Mouse (Mus musculus) neural tube, embryonic 14.5 days (tissue): ENCODE measurements around the gene Sorcs1. TPM values are rescaled to one million over a fixed set of nuclear protein-coding genes. Genes with fewer than 3 reads are reported as not detected.

Source experiments
- ATAC-seq: fragments of 200-750 bp; cut with Nextera tagmentation; 2 replicates; pipeline ENCODE4 v1.8.0; 2017; ENCODE audit warnings: low read depth, mild to moderate bottlenecking, moderate TSS enrichment, moderate library complexity
- H3K27ac ChIP-seq: fragments of 300-500 bp; sonication (generic); 2 replicates; pipeline ENCODE4 v1.5.1; 2014; ENCODE audit warnings: low read depth, mild to moderate bottlenecking, control low read depth, low read length, moderate library complexity, mixed read lengths
- H3K27me3 ChIP-seq: fragments of 300-500 bp; sonication (generic); 2 replicates; pipeline ENCODE4 v1.6.1; 2014; ENCODE audit warnings: low read length; ENCODE audit not compliant: control insufficient read depth, insufficient read depth
- H3K36me3 ChIP-seq: fragments of 300-500 bp; sonication (generic); 2 replicates; pipeline ENCODE4 v1.6.1; 2014; ENCODE audit warnings: low read length, mixed read lengths; ENCODE audit not compliant: control insufficient read depth, insufficient read depth
- H3K4me1 ChIP-seq: fragments of 300-500 bp; sonication (generic); 2 replicates; pipeline ENCODE4 v1.6.1; 2014; ENCODE audit warnings: low read length; ENCODE audit not compliant: control insufficient read depth, insufficient read depth
- H3K4me2 ChIP-seq: fragments of 300-500 bp; sonication (generic); 2 replicates; pipeline ENCODE4 v1.6.1; 2014; ENCODE audit warnings: mild to moderate bottlenecking, low read depth, low read length, control low read depth
- H3K4me3 ChIP-seq: fragments of 300-500 bp; sonication (generic); 2 replicates; pipeline ENCODE4 v1.5.1; 2014; ENCODE audit warnings: low read depth, low read length, control low read depth, mixed read lengths
- H3K9ac ChIP-seq: fragments of 300-500 bp; sonication (generic); replicated peaks from 2 replicates; pipeline ENCODE4 v1.6.1; 2014; ENCODE audit warnings: low read depth, mild to moderate bottlenecking, control low read depth, low read length, mixed read lengths
- H3K9me3 ChIP-seq: fragments of 300-500 bp; sonication (generic); 2 replicates; pipeline ENCODE4 v1.6.1; 2016; ENCODE audit warnings: low read length; ENCODE audit not compliant: control insufficient read depth
- WGBS: fragments of 180-500 bp; shearing (Covaris S2); extraction: QIAGEN DNeasy Blood & Tissue Kit; methylation state at CpG from one replicate; pipeline ENCODE4 v1.1.7; 2014; 5-methylcytosine and 5-hydroxymethylcytosine counted together
- polyA plus RNA-seq: library from polyadenylated mRNA; unstranded; fragments of >200 nt; fragmentation: Nextera tagmentation; extraction: Ambion mirVana; gene quantifications from 2 replicates; pipeline ENCODE4 v1.2.1, GENCODE M21; 2014

The Sorcs1 gene
- polyA plus RNA-seq, 1 experiment from 2014 or later, result 17.9 TPM

GRCm38 (mm10) chr19:50476774-50477173 is 201.7 kb downstream of the Sorcs1 start:
- no peak overlapping the region for H3K9ac ChIP-seq
- 76% methylated on average over 6 of the region's 6 CpGs for WGBS
- no peaks in the 10 kb centered on the region for H3K36me3 ChIP-seq
- no peaks in the 10 kb centered on the region for H3K27me3 ChIP-seq
- no peak overlapping the region for H3K4me3 ChIP-seq
- H3K4me1 ChIP-seq, result no peaks in the 10 kb centered on the region
- H3K27ac ChIP-seq, result no peak overlapping the region
- no peak overlapping the region for H3K4me2 ChIP-seq
- no peak for ATAC-seq
- no peaks in the 10 kb centered on the region for H3K9me3 ChIP-seq

GRCm38 (mm10) chr19:50468592-50468991 is 209.9 kb downstream of the Sorcs1 start:
- Histone ChIP-seq H3K4me2 (no peak overlapping the region), H3K9me3 (no peaks in the 10 kb centered on the region), H3K9ac (no peak overlapping the region), H3K27me3 (no peaks in the 10 kb centered on the region), H3K4me1 (no peaks in the 10 kb centered on the region), H3K36me3 (no peaks in the 10 kb centered on the region), H3K27ac (no peak overlapping the region), H3K4me3 (no peak overlapping the region)
- WGBS, result 96% methylated on average over 3 of the region's 3 CpGs
- no peak for ATAC-seq

- Histone ChIP-seq H3K36me3 (no peaks in the 10 kb centered on the region), H3K27me3 (no peaks in the 10 kb centered on the region), H3K4me2 (no peak overlapping the region), H3K9me3 (no peaks in the 10 kb centered on the region), H3K4me1 (no peaks in the 10 kb centered on the region), H3K4me3 (no peak overlapping the region), H3K9ac (no peak overlapping the region), H3K27ac (no peak overlapping the region)
- 72% methylated on average over 6 of the region's 6 CpGs for WGBS
- no peak for ATAC-seq
These were observed 213.6 kb downstream of the Sorcs1 start for GRCm38 (mm10) chr19:50464811-50465210.

- Histone ChIP-seq H3K9ac (no peak overlapping the region), H3K9me3 (no peaks in the 10 kb centered on the region), H3K4me1 (no peaks in the 10 kb centered on the region), H3K27ac (no peak overlapping the region), H3K36me3 (no peaks in the 10 kb centered on the region), H3K27me3 (no peaks in the 10 kb centered on the region), H3K4me2 (no peak overlapping the region), H3K4me3 (no peak overlapping the region)
- WGBS, result 86% methylated on average over 5 of the region's 5 CpGs
- ATAC-seq, result no peak
These were observed 219.9 kb downstream of the Sorcs1 start for GRCm38 (mm10) chr19:50458581-50458980.

- 15% methylated on average over 5 of the region's 5 CpGs for WGBS
- ATAC-seq, result peak; percentile 51; the same call in 1 of the 2 replicates
- Histone ChIP-seq H3K36me3 (no peaks in the 10 kb centered on the region), H3K4me1 (no peaks in the 10 kb centered on the region), H3K9ac (no peak overlapping the region), H3K27ac (no peak overlapping the region), H3K4me3 (no peak overlapping the region), H3K9me3 (no peaks in the 10 kb centered on the region), H3K4me2 (no peak overlapping the region), H3K27me3 (no peaks in the 10 kb centered on the region)
These were observed 221.1 kb downstream of the Sorcs1 start for GRCm38 (mm10) chr19:50457275-50457892.

GRCm38 (mm10) chr19:50441099-50441498 is 237.3 kb downstream of the Sorcs1 start:
- 12% methylated on average over 4 of the region's 4 CpGs for whole genome bisulfite sequencing
- H3K4me2 ChIP-seq, result peak overlapping the region; percentile 39; the same call in 1 of the 2 replicates
- H3K4me3 ChIP-seq, result no peak overlapping the region
- peaks cover 17% of the 10 kb centered on the region; the same call in 1 of the 2 replicates for H3K4me1 ChIP-seq
- H3K9me3 ChIP-seq, result no peaks in the 10 kb centered on the region
- H3K27me3 ChIP-seq, result no peaks in the 10 kb centered on the region
- peak; percentile 77 for ATAC-seq
- no peaks in the 10 kb centered on the region for H3K36me3 ChIP-seq
- no peak overlapping the region for H3K9ac ChIP-seq
- no peak overlapping the region for H3K27ac ChIP-seq

- Histone ChIP-seq H3K27ac (0 out of 2 replicates have a peak overlapping the region, but pooled peaks have one; percentile 1), H3K27me3 (no peaks in the 10 kb centered on the region), H3K9me3 (no peaks in the 10 kb centered on the region), H3K4me2 (peak overlapping the region; percentile 39), H3K9ac (no peak overlapping the region), H3K4me1 (peaks cover 17% of the 10 kb centered on the region; the same call in 1 of the 2 replicates), H3K4me3 (no peak overlapping the region), H3K36me3 (no peaks in the 10 kb centered on the region)
- WGBS, result 1% methylated on average over 11 of the region's 11 CpGs
- peak; percentile 58; the same call in 1 of the 2 replicates for ATAC-seq
These were observed 238.1 kb downstream of the Sorcs1 start for GRCm38 (mm10) chr19:50440246-50440910.

GRCm38 (mm10) chr19:50439464-50439881 is 239.0 kb downstream of the Sorcs1 start:
- no peak overlapping the region for H3K27ac ChIP-seq

GRCm38 (mm10) chr19:50422928-50423327 is 255.5 kb downstream of the Sorcs1 start:
- Histone ChIP-seq H3K9ac (no peak overlapping the region), H3K27me3 (no peaks in the 10 kb centered on the region), H3K4me2 (no peak overlapping the region), H3K9me3 (no peaks in the 10 kb centered on the region), H3K4me1 (no peaks in the 10 kb centered on the region), H3K4me3 (no peak overlapping the region), H3K27ac (no peak overlapping the region), H3K36me3 (no peaks in the 10 kb centered on the region)
- 76% methylated on average over 1 of the region's 1 CpGs for WGBS
- ATAC-seq, result no peak

More at GRCm38 (mm10) chr19:50439464-50439881, 239.0 kb downstream of the Sorcs1 start:
- Histone ChIP-seq H3K9ac (no peak overlapping the region), H3K4me1 (peaks cover 17% of the 10 kb centered on the region; the same call in 1 of the 2 replicates), H3K4me3 (no peak overlapping the region), H3K36me3 (no peaks in the 10 kb centered on the region), H3K4me2 (no peak overlapping the region), H3K27me3 (no peaks in the 10 kb centered on the region), H3K9me3 (no peaks in the 10 kb centered on the region)
- no peak for ATAC-seq
- WGBS, result 11% methylated on average over 3 of the region's 3 CpGs
